17 mouse cellular contexts compared by ENCODE assay signal in genomic region chr12:45710766-45711165, GRCm38 (mm10).
DNase-seq lines count a peak whose midpoint lies in the region; ATAC-seq and TF ChIP-seq lines count a peak whose summit lies in the region.
"Had no signal": no experiment of that assay in that cellular context is flagged by ENCODE, and none has a peak within 500 bp of the region (broad histone marks: within the 10 kb centered on the region; RNA-seq: fewer than 3 reads in every experiment).

No protein-coding gene starts in this region.

- H3K9me3 ChIP-seq in forebrain, embryonic 12.5 days: no peaks in the 10 kb centered on the region
- H3K9me3 ChIP-seq in forebrain, embryonic 16.5 days (ENCODE audit: control insufficient read depth, low read length): no peaks in the 10 kb centered on the region
- H3K9me3 ChIP-seq in midbrain, embryonic 12.5 days: no peaks in the 10 kb centered on the region
- H3K9me3 ChIP-seq in midbrain, postnatal 0 days (ENCODE audit: low read length): no peaks in the 10 kb centered on the region
- H3K9me3 ChIP-seq: embryonic facial prominence, embryonic 10.5 days; embryonic facial prominence, embryonic 12.5 days had no signal

- H3K4me1 ChIP-seq in forebrain, embryonic 12.5 days: no peaks in the 10 kb centered on the region
- H3K4me1 ChIP-seq in forebrain, embryonic 16.5 days (replicated peaks; ENCODE audit: control insufficient read depth, insufficient read depth, low read length): peaks cover 3% of the 10 kb centered on the region
- H3K4me1 ChIP-seq in midbrain, embryonic 12.5 days: no peaks in the 10 kb centered on the region
- no peaks in the 10 kb centered on the region for H3K4me1 ChIP-seq in midbrain, postnatal 0 days (ENCODE audit: insufficient read depth, low read length)
- H3K4me1 ChIP-seq: embryonic facial prominence, embryonic 10.5 days; embryonic facial prominence, embryonic 12.5 days had no signal

- H3K9ac ChIP-seq in forebrain, embryonic 12.5 days: no peak overlapping the region
- no peak overlapping the region for H3K9ac ChIP-seq in forebrain, embryonic 16.5 days (replicated peaks; ENCODE audit: low read depth, low read length)
- no peak overlapping the region for H3K9ac ChIP-seq in midbrain, embryonic 12.5 days (replicated peaks)
- no peak overlapping the region for H3K9ac ChIP-seq in midbrain, postnatal 0 days (replicated peaks; ENCODE audit: low read length, poor library complexity, severe bottlenecking)
- H3K9ac ChIP-seq: embryonic facial prominence, embryonic 12.5 days; forebrain, postnatal 0 days had no signal

- no peak overlapping the region for H3K4me3 ChIP-seq in forebrain, embryonic 12.5 days (replicated peaks)
- H3K4me3 ChIP-seq in forebrain, embryonic 16.5 days (replicated peaks; ENCODE audit: low read length): no peak overlapping the region
- no peak overlapping the region for H3K4me3 ChIP-seq in midbrain, embryonic 12.5 days
- no peak overlapping the region for H3K4me3 ChIP-seq in midbrain, postnatal 0 days (ENCODE audit: low read depth, low read length)
- H3K4me3 ChIP-seq: embryonic facial prominence, embryonic 10.5 days; embryonic facial prominence, embryonic 12.5 days had no signal

- H3K27me3 ChIP-seq in forebrain, embryonic 12.5 days: no peaks in the 10 kb centered on the region
- no peaks in the 10 kb centered on the region for H3K27me3 ChIP-seq in forebrain, embryonic 16.5 days (replicated peaks; ENCODE audit: control insufficient read depth, insufficient read depth, low read length)
- H3K27me3 ChIP-seq in midbrain, embryonic 12.5 days: no peaks in the 10 kb centered on the region
- no peaks in the 10 kb centered on the region for H3K27me3 ChIP-seq in midbrain, postnatal 0 days (ENCODE audit: insufficient read depth, low read length)
- H3K27me3 ChIP-seq: embryonic facial prominence, embryonic 12.5 days had no signal

- peak; percentile 73; the same call in 1 of the 2 replicates for ATAC-seq in forebrain, embryonic 12.5 days (ENCODE audit: low FRiP score)
- no peak for ATAC-seq in forebrain, embryonic 16.5 days
- ATAC-seq in midbrain, embryonic 12.5 days (ENCODE audit: low FRiP score, low read depth): peak; percentile 52; the same call in 1 of the 2 replicates
- ATAC-seq in midbrain, postnatal 0 days (ENCODE audit: low FRiP score): no peak
- ATAC-seq: forebrain, postnatal 0 days had no signal

- DNase-seq in midbrain, postnatal 0 days (ENCODE audit: low spot score): no peak
- peak; percentile 25 for DNase-seq in brain, embryonic 14.5 days (ENCODE audit: low read depth)
- DNase-seq in spleen, postnatal 4 days (ENCODE audit: low spot score in 2 of 2): no peak
- DNase-seq: adrenal gland, adult 2 months; adrenal gland, postnatal 10 days; adrenal gland, postnatal 25 days; cerebellum, adult 11-12 months; cerebellum, adult 2 months; cerebellum, adult 9-10 months; cerebellum, postnatal 10 days; cerebellum, postnatal 25 days; forebrain, postnatal 0 days had no signal

- 46% methylated on average over 1 of the region's 1 CpGs for WGBS in forebrain, embryonic 12.5 days
- WGBS in forebrain, embryonic 16.5 days: 31% methylated on average over 1 of the region's 1 CpGs
- WGBS in midbrain, embryonic 12.5 days: 89% methylated on average over 1 of the region's 1 CpGs
- 71% methylated on average over 1 of the region's 1 CpGs for WGBS in midbrain, postnatal 0 days

- no peaks in the 10 kb centered on the region for H3K36me3 ChIP-seq in forebrain, embryonic 12.5 days (replicated peaks)
- H3K36me3 ChIP-seq in forebrain, embryonic 16.5 days (ENCODE audit: control insufficient read depth, insufficient read depth): no peaks in the 10 kb centered on the region
- no peaks in the 10 kb centered on the region for H3K36me3 ChIP-seq in midbrain, embryonic 12.5 days
- no peaks in the 10 kb centered on the region for H3K36me3 ChIP-seq in midbrain, postnatal 0 days (ENCODE audit: insufficient read depth, low read length)
- H3K36me3 ChIP-seq: embryonic facial prominence, embryonic 10.5 days; embryonic facial prominence, embryonic 12.5 days had no signal

- no peak for TF ChIP-seq CTCF in midbrain, postnatal 0 days (IDR thresholded peaks at IDR 0.05)
- TF ChIP-seq CTCF in brain, embryonic 14.5 days (IDR thresholded peaks at IDR 0.05; ENCODE audit: borderline replicate concordance, extremely low read depth, insufficient read depth, insufficient read length): no peak

- no peak overlapping the region for H3K27ac ChIP-seq in forebrain, embryonic 12.5 days
- H3K27ac ChIP-seq in forebrain, embryonic 16.5 days (ENCODE audit: low read length): no peak overlapping the region
- H3K27ac ChIP-seq in midbrain, embryonic 12.5 days (replicated peaks): no peak overlapping the region
- no peak overlapping the region for H3K27ac ChIP-seq in midbrain, postnatal 0 days (ENCODE audit: low read depth, low read length)
- H3K27ac ChIP-seq: embryonic facial prominence, embryonic 10.5 days; embryonic facial prominence, embryonic 12.5 days had no signal

- TF ChIP-seq POLR2A in brain, embryonic 14.5 days (IDR thresholded peaks at IDR 0.05; ENCODE audit: borderline replicate concordance, extremely low read depth, insufficient read depth, insufficient read length, poor library complexity, severe bottlenecking): no peak

- no peak overlapping the region for H3K4me2 ChIP-seq in forebrain, embryonic 12.5 days
- H3K4me2 ChIP-seq in forebrain, embryonic 16.5 days (ENCODE audit: low read length): no peak overlapping the region
- no peak overlapping the region for H3K4me2 ChIP-seq in midbrain, embryonic 12.5 days (replicated peaks)
- no peak overlapping the region for H3K4me2 ChIP-seq in midbrain, postnatal 0 days (ENCODE audit: low read depth, low read length, poor library complexity, severe bottlenecking)
- H3K4me2 ChIP-seq: embryonic facial prominence, embryonic 12.5 days had no signal

Comparison
In these comparisons a context has a peak if more than half of its experiments do, and no peak if none do; other contexts are left out.
1. ATAC-seq: peak in forebrain, embryonic 12.5 days (single experiment) and midbrain, embryonic 12.5 days (single experiment); none in forebrain, embryonic 16.5 days (single experiment) and midbrain, postnatal 0 days (single experiment).